In the genomic region with DNA sequence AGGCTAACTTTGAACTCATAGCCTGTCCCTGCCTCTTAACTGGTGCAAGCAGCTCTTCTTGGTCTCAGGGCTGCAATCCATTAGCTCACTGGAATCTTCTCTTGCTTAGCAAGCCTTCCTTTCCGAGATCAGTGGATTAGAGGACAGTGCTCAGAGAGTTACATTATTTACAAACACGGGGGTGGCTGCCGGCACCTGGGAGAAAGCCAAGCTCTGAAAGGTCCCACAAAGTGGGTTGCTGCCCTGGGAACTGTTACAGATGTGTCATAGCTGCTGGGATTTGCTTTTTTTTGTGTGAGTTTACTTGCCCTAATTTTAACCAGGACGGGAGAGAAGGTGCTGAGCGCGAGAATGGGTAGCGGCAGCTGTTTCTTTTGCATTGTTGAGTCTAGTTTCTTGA, we compare ENCODE assay signal across 15 mouse cellular contexts.
"Had no signal": no experiment of that assay in that cellular context is flagged by ENCODE, and none has a peak within 500 bp of the region (broad histone marks: within the 10 kb centered on the region; RNA-seq: fewer than 3 reads in every experiment).

No protein-coding gene starts in this region.

- ATAC-seq: midbrain, embryonic 15.5 days had no signal

- H3K9ac ChIP-seq: limb, embryonic 13.5 days; midbrain, embryonic 15.5 days; neural tube, embryonic 13.5 days had no signal

- H3K4me3 ChIP-seq: layer of hippocampus, adult 2 months; limb, embryonic 13.5 days; megakaryocyte, embryonic 14.5 days; midbrain, embryonic 15.5 days; neural tube, embryonic 13.5 days had no signal

- H3K27me3 ChIP-seq: limb, embryonic 13.5 days; megakaryocyte, embryonic 14.5 days; midbrain, embryonic 15.5 days; neural tube, embryonic 13.5 days had no signal

- H3K4me1 ChIP-seq: megakaryocyte, embryonic 14.5 days had no signal

- H3K27ac ChIP-seq: kidney, postnatal 0 days; layer of hippocampus, adult 2 months; limb, embryonic 13.5 days; macrophage; midbrain, embryonic 15.5 days; neural tube, embryonic 13.5 days had no signal

- H3K4me2 ChIP-seq: limb, embryonic 13.5 days; liver, embryonic 11.5 days; midbrain, embryonic 11.5 days; midbrain, embryonic 15.5 days; neural tube, embryonic 13.5 days had no signal

- H3K9me3 ChIP-seq: limb, embryonic 13.5 days; midbrain, embryonic 15.5 days; neural tube, embryonic 13.5 days had no signal

- DNase-seq: kidney, adult 11 months; kidney, adult 9 months; kidney, postnatal 36 days; left cerebral cortex, postnatal 4 days; retina, postnatal 1 day; thymus, postnatal 4 days had no signal
